Mouse (Mus musculus): ENCODE results near the gene Pbx3. TPM values are rescaled to one million over a fixed set of nuclear protein-coding genes. Genes with fewer than 3 reads are reported as not detected.

Pbx3 gene
- polyA plus RNA-seq, 1 experiment = 16.2 TPM

DNA sequence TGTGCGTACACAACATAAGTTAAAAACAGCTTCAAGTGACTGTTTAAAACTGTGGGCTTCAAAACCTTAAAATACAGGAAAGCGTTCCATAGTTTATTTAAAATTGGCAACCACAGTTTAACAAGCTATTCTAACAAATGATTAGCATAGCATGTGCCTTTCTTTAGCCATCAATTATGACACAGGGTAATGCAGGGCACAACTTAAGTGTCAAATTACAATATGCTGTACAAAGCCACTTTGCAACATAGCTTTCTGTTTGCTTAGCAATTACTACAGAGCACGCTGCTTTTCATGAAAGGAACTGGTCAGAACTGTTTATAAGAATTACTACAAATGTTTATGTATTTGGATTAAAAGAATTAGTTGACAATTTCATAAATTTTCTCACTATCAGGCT lies 120.7 kb downstream of the Pbx3 start:
- no peaks in the 10 kb centered on the region for H3K4me1 ChIP-seq (ENCODE audit: control insufficient read depth, insufficient read depth, low read length)
- no peaks in the 10 kb centered on the region for H3K27me3 ChIP-seq (ENCODE audit: control insufficient read depth, insufficient read depth, low read length, poor library complexity, severe bottlenecking)
- no peaks in the 10 kb centered on the region for H3K36me3 ChIP-seq (ENCODE audit: control insufficient read depth, insufficient read depth, low read length, poor library complexity, severe bottlenecking)
- TF ChIP-seq EP300 (IDR thresholded peaks at IDR 0.05; ENCODE audit: insufficient read depth, low read depth, low read length) (no peak), POLR2A (IDR thresholded peaks at IDR 0.05; ENCODE audit: insufficient read depth, low read length) (no peak), CTCF (IDR thresholded peaks at IDR 0.05; ENCODE audit: low read depth, low read length) (no peak)
- H3K9ac ChIP-seq (ENCODE audit: low read depth, poor library complexity, severe bottlenecking) = no peak overlapping the region
- H3K9me3 ChIP-seq (replicated peaks; ENCODE audit: control insufficient read depth, insufficient read depth, low read length, poor library complexity, severe bottlenecking) = no peaks in the 10 kb centered on the region
- H3K4me3 ChIP-seq (ENCODE audit: low read depth, low read length) = no peak overlapping the region
- no peak overlapping the region for H3K27ac ChIP-seq (ENCODE audit: insufficient read depth, low read length)

DNA sequence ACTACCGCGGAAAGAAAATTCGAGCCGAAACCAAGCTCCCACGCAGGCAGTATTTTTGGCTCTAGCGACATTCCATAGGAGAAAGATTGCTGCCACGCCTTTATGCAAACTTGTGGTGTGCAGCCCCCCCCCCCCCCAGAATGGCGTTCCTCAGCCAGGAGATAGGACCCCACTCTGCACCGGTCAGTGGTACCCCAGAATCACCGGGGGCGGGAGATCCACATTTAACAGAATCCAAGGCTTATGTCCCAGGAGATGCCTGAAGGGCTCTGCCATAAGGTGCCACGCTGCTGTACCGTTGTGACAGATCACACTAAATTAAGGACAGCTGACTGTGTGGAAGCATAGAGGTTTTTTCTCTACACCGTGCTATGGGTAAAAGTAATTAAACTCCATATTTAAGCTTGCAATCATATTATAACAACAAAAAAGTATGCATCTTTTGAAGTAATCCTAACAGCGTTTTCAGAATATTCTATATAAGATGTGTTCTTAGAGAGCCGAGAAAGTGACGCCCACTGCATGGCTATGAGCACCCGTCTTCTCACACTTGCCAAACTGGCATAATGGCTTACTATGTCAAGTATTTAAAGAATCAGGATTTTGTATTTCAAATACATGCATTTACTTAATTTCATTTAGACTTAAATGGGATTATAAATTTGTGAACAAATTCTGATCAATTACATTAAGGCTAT lies 122.8 kb downstream of the Pbx3 start:
- Histone ChIP-seq H3K4me1 (ENCODE audit: control insufficient read depth, insufficient read depth, low read length) (no peaks in the 10 kb centered on the region), H3K27ac (ENCODE audit: insufficient read depth, low read length) (no peak overlapping the region), H3K36me3 (ENCODE audit: control insufficient read depth, insufficient read depth, low read length, poor library complexity, severe bottlenecking) (no peaks in the 10 kb centered on the region), H3K9ac (ENCODE audit: low read depth, poor library complexity, severe bottlenecking) (peak overlapping the region; percentile 43), H3K27me3 (ENCODE audit: control insufficient read depth, insufficient read depth, low read length, poor library complexity, severe bottlenecking) (no peaks in the 10 kb centered on the region), H3K4me3 (ENCODE audit: low read depth, low read length) (peak overlapping the region; percentile 58), H3K9me3 (replicated peaks; ENCODE audit: control insufficient read depth, insufficient read depth, low read length, poor library complexity, severe bottlenecking) (no peaks in the 10 kb centered on the region)
- TF ChIP-seq CTCF (IDR thresholded peaks at IDR 0.05; ENCODE audit: low read depth, low read length) = no peak
- TF ChIP-seq EP300 (IDR thresholded peaks at IDR 0.05; ENCODE audit: insufficient read depth, low read depth, low read length) = no peak
- TF ChIP-seq POLR2A (IDR thresholded peaks at IDR 0.05; ENCODE audit: insufficient read depth, low read length) = no peak

DNA sequence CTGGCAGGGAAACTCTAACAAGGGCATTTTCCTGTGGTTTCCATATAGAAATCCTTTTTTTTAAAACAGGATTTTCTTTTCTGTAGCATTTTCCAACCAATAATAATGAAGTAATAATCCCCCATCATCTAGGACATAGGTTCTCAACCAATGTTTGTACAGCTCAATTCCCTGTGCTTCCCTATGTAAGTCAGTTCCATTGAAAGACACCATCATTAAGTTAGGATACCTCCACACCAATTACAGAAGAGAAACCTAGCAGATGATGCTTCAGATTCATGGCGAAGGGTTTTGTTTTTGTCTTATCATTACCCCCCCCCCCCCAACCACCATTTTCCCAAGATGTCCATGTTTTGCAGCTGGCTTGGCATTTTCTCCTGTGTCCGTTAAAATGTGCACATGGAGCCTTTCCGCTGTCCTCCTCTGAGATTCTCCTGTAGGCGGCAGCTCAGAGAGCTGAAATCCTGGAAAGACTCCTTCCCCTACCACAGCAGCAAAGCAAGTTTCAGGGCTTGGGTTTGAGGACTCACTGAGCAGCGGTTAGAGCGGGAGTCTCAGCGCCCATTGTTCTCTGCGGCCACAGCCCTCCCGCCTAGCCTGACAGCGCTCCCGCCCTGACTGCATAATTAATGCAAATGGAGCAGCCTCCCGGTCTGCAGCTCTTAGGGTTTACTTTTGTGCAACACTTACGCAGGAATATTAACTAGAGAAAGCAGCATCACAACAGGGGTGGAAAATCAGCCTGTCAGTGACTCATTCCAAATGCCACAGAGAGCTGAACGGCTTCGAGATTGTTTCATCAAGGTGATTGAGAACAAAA lies 123.6 kb downstream of the Pbx3 start:
- H3K4me1 ChIP-seq (ENCODE audit: control insufficient read depth, insufficient read depth, low read length) = no peaks in the 10 kb centered on the region

DNA sequence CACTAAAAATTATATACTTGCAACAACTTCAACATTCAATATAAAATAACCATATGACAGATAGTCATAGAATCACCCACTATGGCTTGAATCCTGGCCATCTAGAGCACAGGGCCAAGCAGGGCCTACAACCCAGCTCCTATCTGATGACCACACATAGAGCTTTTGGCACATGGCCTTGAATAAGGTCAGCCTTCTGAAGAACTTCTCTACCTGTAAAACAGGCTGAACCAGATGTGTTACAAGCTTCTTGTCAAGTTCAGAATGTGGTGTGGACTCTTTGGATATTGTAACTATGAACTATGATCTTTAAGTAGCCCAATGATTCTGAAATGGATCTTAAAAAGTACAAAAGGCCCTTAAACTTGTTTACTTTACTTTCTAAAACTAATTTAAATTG lies 132.1 kb downstream of the Pbx3 start:
- Histone ChIP-seq H3K36me3 (ENCODE audit: control insufficient read depth, insufficient read depth, low read length, poor library complexity, severe bottlenecking) (no peaks in the 10 kb centered on the region), H3K9me3 (replicated peaks; ENCODE audit: control insufficient read depth, insufficient read depth, low read length, poor library complexity, severe bottlenecking) (no peaks in the 10 kb centered on the region), H3K27me3 (ENCODE audit: control insufficient read depth, insufficient read depth, low read length, poor library complexity, severe bottlenecking) (no peaks in the 10 kb centered on the region), H3K27ac (ENCODE audit: insufficient read depth, low read length) (no peak overlapping the region), H3K4me3 (ENCODE audit: low read depth, low read length) (no peak overlapping the region), H3K9ac (ENCODE audit: low read depth, poor library complexity, severe bottlenecking) (no peak overlapping the region), H3K4me1 (ENCODE audit: control insufficient read depth, insufficient read depth, low read length) (no peaks in the 10 kb centered on the region)
- TF ChIP-seq POLR2A (IDR thresholded peaks at IDR 0.05; ENCODE audit: insufficient read depth, low read length) = no peak
- TF ChIP-seq CTCF (IDR thresholded peaks at IDR 0.05; ENCODE audit: low read depth, low read length) = no peak
- TF ChIP-seq EP300 (IDR thresholded peaks at IDR 0.05; ENCODE audit: insufficient read depth, low read depth, low read length) = no peak

More for the DNA sequence above, 123.6 kb downstream of the Pbx3 start:
- Histone ChIP-seq H3K4me3 (ENCODE audit: low read depth, low read length) (peak overlapping the region; percentile 58), H3K9ac (ENCODE audit: low read depth, poor library complexity, severe bottlenecking) (peak overlapping the region; percentile 43), H3K9me3 (replicated peaks; ENCODE audit: control insufficient read depth, insufficient read depth, low read length, poor library complexity, severe bottlenecking) (no peaks in the 10 kb centered on the region), H3K27me3 (ENCODE audit: control insufficient read depth, insufficient read depth, low read length, poor library complexity, severe bottlenecking) (no peaks in the 10 kb centered on the region), H3K36me3 (ENCODE audit: control insufficient read depth, insufficient read depth, low read length, poor library complexity, severe bottlenecking) (no peaks in the 10 kb centered on the region), H3K27ac (ENCODE audit: insufficient read depth, low read length) (peak overlapping the region; percentile 89)
- TF ChIP-seq EP300 (IDR thresholded peaks at IDR 0.05; ENCODE audit: insufficient read depth, low read depth, low read length) (peak; percentile 80), CTCF (IDR thresholded peaks at IDR 0.05; ENCODE audit: low read depth, low read length) (no peak)

DNA sequence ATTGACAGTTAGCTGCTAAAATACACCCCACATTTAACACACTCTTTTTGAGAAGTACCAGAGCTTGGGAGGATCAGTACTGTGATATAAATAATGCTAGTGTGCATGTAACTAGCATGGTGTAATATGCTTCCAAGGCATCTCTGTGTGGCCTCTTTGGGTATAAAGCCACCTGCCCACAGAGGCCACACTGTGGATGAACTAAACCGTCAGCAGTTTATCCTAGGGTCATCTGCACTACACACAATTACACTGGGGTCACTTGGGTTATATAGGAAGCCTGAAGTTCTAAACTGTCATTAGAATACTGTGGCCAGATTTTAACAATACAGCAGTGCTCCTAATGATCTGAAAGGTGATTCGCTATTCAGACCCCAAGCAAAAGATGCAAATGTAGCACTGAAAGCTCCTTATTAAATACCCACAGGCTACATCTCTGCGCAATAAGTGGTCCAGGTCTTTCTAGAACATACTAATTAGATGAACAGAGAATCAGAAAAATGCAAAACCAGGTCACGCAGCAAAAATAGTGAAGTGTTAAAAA lies 133.6 kb downstream of the Pbx3 start:
- Histone ChIP-seq H3K9me3 (replicated peaks; ENCODE audit: control insufficient read depth, insufficient read depth, low read length, poor library complexity, severe bottlenecking) (no peaks in the 10 kb centered on the region), H3K4me3 (ENCODE audit: low read depth, low read length) (no peak overlapping the region), H3K9ac (ENCODE audit: low read depth, poor library complexity, severe bottlenecking) (no peak overlapping the region), H3K36me3 (ENCODE audit: control insufficient read depth, insufficient read depth, low read length, poor library complexity, severe bottlenecking) (no peaks in the 10 kb centered on the region), H3K27me3 (ENCODE audit: control insufficient read depth, insufficient read depth, low read length, poor library complexity, severe bottlenecking) (no peaks in the 10 kb centered on the region), H3K27ac (ENCODE audit: insufficient read depth, low read length) (no peak overlapping the region), H3K4me1 (ENCODE audit: control insufficient read depth, insufficient read depth, low read length) (no peaks in the 10 kb centered on the region)
- TF ChIP-seq POLR2A (IDR thresholded peaks at IDR 0.05; ENCODE audit: insufficient read depth, low read length) = no peak
- no peak for TF ChIP-seq EP300 (IDR thresholded peaks at IDR 0.05; ENCODE audit: insufficient read depth, low read depth, low read length)
- no peak for TF ChIP-seq CTCF (IDR thresholded peaks at IDR 0.05; ENCODE audit: low read depth, low read length)
